Mouse (Mus musculus) ovary, adult 18-20 months (tissue): ENCODE data around the gene Bola2.

Experiments
- DNase-seq: peaks from one replicate; pipeline ENCODE4 v3.0.0; 2022; ENCODE audit warnings: low spot score, mixed read lengths

Bola2 gene

GRCm38 (mm10) chr7:126689021-126689420 lies 6.2 kb upstream of the Bola2 start:
- no peak for DNase-seq

- DNase-seq = no peak
Measured at GRCm38 (mm10) chr7:126690737-126691136, 4.5 kb upstream of the Bola2 start.

- no peak for DNase-seq
Measured at GRCm38 (mm10) chr7:126691676-126692075, 3.5 kb upstream of the Bola2 start.

- no peak for DNase-seq
Measured at GRCm38 (mm10) chr7:126692426-126692825, 2.8 kb upstream of the Bola2 start.

- DNase-seq = peak; percentile 49
Measured at GRCm38 (mm10) chr7:126693256-126693655, 1.9 kb upstream of the Bola2 start.

GRCm38 (mm10) chr7:126693781-126694180 lies 1.4 kb upstream of the Bola2 start:
- no peak for DNase-seq

GRCm38 (mm10) chr7:126694441-126695051 lies 655 bp upstream of the Bola2 start:
- no peak for DNase-seq

GRCm38 (mm10) chr7:126695631-126696207 lies 518 bp downstream of the Bola2 start, which contains the start of gene Slx1b:
Gene Slx1b, minus strand, starts transcription at chr7:126695784.
- DNase-seq = peak; percentile 95

- DNase-seq = no peak
Measured at GRCm38 (mm10) chr7:126696303-126696702, 1.1 kb downstream of the Bola2 start.

GRCm38 (mm10) chr7:126696886-126697285 lies 1.7 kb downstream of the Bola2 start:
- DNase-seq = no peak

GRCm38 (mm10) chr7:126697838-126698237 lies 2.6 kb downstream of the Bola2 start:
- DNase-seq = no peak

- no peak for DNase-seq
Measured at GRCm38 (mm10) chr7:126700063-126701015, 5.1 kb downstream of the Bola2 start.

- peak; percentile 52 for DNase-seq
Measured at GRCm38 (mm10) chr7:126701070-126701469, 5.9 kb downstream of the Bola2 start.

- no peak for DNase-seq
Measured at GRCm38 (mm10) chr7:126701559-126702357, 6.6 kb downstream of the Bola2 start.

GRCm38 (mm10) chr7:126702358-126702757 lies 7.2 kb downstream of the Bola2 start:
- DNase-seq = no peak

GRCm38 (mm10) chr7:126702861-126703756 lies 7.9 kb downstream of the Bola2 start:
- DNase-seq = no peak

GRCm38 (mm10) chr7:126703757-126704077 lies 8.5 kb downstream of the Bola2 start:
- DNase-seq = no peak

GRCm38 (mm10) chr7:126704121-126704980 lies 9.2 kb downstream of the Bola2 start:
- DNase-seq = peak; percentile 32

- DNase-seq = no peak
Measured at GRCm38 (mm10) chr7:126707442-126708174, 12.4 kb downstream of the Bola2 start, which contains the start of gene Coro1a. Gene Coro1a, minus strand, starts transcription at chr7:126707787.
